Mouse (Mus musculus) cerebellum, adult (tissue): ENCODE data around the gene Fmc1.
"Not testable (repeated sequence)": the region's sequence is repeated elsewhere in the genome, so short reads cannot be mapped to it uniquely, and the experiment has no call there.

Experiments used
- ATAC-seq: cut with Nextera tagmentation; 2 replicates; pipeline ENCODE4 v1.9.2; 2017; ENCODE audit warnings: mild to moderate bottlenecking, moderate library complexity, mixed read lengths; ENCODE audit not compliant: insufficient number of reproducible peaks, low FRiP score, low TSS enrichment

Gene Fmc1

DNA sequence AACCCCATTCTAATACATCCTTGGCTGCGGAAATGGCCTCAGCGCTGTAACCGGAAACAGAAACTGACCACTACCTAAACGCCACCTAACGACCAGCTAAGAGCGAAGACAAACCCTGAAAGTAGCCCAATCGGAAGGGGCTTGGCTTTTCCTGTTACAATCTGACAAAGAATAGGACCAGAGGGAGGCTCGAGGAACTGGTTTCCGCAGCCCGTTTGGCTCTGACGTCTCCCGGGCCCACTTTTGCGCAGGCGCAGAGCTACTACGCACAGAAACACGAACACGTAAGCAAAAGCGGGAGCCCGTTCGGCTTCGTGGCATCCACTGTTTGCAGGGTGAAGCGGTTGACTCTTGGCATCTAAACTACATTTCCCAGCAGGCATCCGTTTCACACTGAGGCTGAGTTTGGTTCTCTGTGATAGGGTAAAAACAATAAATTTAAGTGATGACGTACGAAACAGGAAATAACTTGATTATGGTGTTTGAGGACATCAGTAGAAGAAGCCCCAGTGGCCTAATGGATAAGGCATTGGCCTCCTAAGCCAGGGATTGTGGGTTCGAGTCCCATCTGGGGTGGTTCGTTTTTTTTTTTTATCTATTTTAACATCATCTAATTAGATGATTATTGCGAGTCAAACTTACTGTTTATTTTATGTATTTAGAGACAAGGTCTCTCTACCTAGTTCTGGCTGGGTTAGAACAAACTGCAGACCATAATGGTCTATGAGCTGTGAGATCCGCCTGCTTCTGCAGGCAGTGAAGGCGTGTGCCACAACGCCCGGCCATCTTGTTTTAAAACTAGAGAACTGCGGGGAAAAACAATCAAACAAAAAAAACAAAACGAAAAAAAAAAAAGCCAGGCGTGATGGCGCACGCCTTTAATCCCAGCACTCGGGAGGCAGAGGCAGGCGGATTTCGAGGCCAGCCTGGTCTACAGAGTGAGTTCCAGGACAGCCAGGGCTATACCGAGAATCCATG lies at the start of gene Fmc1:
Fmc1 (plus strand) TSS at position 75 of the 978 bp plus-strand sequence.
- peak; percentile 87 for ATAC-seq

DNA sequence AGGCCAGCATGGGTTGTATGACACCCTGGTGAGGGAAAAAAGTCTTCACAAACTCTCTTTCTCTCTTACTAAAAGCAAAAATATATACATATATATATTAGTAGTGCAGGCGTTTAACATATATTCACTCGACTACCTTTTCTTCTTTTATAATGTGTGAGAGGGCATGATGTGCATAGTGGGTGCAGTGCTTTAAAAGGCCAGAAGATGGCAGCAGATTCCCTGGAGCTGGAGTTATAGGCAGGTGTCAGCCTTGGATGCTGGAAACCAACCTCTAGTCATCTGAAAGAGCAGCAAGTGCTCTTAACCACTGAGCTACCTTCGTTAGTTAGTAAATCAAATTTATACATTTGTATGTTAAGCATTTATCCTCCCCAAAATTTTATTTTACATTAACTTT lies 40.8 kb upstream of the Fmc1 start:
- ATAC-seq, result no peak

DNA sequence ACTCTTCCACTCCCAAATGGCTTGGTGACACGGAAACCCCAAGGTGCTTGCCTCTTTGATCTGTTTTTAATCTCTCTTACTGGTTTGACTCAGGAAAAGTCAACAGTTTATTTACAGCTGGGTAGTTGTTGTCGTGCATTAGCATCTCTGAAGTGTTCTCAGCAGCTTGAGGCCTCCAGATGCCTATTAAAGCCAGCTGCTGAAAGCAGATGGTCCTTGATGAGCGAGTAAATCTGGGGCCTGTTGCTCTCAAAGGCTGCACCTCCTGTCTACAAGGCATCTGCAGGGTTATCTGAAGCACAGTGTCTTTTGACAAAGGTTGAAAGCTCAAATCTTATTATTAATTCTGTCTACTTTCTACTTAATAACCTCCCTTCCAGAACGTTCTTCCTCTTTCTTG lies 37.7 kb upstream of the Fmc1 start:
- no peak for ATAC-seq

DNA sequence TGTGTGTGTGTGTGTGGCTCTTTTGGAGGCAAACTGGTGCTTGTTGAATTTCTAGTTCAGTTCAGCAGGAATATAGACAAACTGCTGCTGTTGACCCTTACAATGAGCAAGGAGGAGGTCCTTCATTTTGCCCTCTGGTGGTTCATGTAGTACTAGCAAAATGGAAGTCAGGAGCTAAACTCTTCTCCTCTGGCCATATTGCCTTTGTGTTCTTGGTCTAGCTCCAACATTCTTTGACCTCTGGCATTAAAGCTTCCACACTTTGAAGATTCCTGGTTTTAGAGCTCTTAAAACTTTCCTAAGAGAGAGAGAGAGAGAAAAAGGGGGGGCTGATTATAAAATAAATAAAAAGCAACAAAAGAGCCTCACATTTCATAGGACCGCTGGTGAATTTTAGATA lies 21.2 kb upstream of the Fmc1 start:
- no peak for ATAC-seq

DNA sequence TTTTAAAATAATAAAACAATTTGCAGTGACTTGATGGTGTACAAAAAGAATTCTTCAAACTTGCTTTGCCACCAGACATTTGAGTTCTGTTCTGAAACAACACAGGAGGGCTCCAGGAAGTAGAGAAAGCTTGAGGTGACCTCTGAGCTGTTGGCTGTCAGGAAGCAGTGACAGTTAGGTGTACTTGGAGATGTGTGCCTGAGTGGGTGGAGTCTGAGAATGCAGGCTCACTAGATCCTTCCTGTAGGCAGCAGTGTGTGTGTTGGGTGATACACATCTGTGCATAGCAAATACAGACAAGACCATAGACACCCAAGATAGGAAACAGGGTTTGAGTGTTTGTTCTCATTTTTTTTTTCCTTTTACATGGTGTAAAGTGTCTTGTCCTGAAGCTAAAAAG lies 20.5 kb upstream of the Fmc1 start:
- ATAC-seq, result no peak

DNA sequence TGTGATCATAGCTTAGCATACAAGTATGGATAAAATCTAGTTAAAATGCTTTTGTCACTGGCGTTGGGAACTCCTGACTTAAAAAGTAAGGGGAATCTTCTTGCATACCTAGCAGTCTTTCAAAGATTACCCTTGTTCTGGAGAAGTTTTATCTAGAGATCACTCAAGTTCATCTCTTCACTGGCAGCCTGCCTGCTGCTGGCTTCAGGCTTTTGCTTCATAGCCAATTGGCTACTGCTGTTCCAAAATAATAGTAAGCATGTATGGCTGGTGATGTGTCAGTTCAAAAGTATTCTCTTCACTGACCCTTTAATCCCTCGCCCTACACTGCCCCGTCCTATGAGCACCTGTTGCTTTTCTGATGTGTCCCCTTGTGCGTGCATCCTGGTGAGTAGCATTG lies 18.1 kb upstream of the Fmc1 start:
- no peak for ATAC-seq

DNA sequence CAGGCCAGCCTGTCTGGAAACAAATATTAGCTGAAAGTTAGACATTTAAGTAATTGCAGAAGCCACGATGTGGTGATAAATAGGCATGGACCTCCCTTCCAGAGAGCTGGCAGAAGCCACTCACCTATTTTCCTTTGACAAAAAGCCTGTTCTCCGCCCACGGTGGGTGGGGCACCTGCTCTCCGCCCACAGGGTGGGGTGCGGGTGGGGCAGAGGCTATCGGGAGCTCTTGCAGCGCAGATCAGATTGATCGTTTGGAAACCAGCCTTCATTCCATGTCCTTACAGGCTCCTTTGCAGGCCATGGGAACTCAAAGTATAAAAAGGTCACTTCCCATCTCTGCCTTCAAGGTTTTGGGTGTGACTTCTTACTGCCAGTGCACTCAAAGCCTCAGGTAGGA lies 9.5 kb upstream of the Fmc1 start:
- no peak for ATAC-seq

DNA sequence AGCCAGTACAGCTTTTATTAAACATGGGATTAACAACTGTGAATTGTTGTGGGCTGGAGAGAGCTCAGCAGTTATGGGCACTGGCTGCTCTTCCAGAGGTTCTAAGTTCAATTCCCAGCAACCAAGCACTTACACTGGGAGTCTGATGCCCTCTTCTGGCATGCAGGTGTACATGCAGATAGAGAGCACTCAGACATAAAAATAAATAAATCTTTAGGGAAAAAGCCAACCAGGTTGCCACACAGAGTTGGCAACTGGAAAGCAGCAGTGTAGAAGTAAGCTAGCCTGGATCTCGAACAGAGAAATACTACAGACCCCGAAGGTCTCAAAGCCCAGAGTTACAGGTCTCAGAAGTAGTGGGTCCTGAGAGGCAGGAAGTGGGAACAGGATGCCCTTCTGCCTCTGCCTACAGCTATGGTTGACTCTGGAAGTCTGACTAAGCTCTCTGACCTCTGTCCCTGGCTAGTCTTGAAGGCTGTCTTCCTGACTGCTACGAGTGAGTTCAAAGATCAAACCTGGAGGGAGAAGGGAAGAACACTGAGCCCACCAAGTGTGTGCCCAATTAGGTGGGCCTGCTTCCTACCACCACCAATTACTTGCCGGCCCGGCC lies 2.0 kb upstream of the Fmc1 start:
- ATAC-seq, result no peak

DNA sequence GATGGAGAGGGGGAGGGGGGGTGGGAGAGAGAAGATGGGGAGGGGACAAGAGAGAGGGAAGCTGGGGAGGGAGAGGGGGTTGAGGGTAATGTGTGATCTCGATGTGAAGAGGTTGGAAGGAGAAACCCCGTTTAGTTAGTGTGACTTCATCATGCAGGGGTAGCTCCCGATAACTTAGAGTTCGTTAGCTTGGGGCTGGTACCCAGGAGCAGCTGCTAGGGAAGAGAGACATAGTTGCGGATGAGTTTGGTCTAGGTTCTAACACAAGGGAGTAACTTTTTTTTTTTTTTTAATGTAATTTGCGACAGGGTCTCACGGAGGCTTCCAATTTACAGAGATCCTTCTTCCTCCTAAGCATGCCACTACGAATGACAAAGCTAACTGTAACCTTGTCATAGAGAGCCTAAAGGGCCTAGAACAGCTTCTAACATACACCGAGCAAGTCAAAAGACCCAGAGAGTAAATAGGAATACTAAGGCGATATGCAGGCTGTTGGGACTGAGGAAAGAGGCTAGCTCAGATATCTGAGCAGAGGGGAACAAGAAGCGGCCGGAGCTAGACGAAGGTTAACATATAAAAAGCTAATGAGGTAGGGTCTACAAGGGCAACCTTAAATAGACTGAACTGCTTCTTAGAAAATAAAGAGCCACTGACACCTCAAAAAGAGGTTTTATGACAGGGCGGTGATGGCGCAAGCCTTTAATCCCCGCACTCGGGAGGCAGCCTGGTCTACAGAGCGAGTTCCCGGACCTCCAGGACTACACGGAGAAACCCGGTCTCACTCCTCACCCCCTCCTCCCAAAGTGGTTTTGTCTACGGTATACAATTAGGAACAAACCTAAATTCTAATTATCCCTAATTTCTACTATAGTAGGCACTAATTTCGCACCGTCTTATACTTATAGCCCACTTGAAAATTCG lies 542 bp upstream of the Fmc1 start:
- peak; percentile 12; the same call in 1 of the 2 replicates for ATAC-seq

DNA sequence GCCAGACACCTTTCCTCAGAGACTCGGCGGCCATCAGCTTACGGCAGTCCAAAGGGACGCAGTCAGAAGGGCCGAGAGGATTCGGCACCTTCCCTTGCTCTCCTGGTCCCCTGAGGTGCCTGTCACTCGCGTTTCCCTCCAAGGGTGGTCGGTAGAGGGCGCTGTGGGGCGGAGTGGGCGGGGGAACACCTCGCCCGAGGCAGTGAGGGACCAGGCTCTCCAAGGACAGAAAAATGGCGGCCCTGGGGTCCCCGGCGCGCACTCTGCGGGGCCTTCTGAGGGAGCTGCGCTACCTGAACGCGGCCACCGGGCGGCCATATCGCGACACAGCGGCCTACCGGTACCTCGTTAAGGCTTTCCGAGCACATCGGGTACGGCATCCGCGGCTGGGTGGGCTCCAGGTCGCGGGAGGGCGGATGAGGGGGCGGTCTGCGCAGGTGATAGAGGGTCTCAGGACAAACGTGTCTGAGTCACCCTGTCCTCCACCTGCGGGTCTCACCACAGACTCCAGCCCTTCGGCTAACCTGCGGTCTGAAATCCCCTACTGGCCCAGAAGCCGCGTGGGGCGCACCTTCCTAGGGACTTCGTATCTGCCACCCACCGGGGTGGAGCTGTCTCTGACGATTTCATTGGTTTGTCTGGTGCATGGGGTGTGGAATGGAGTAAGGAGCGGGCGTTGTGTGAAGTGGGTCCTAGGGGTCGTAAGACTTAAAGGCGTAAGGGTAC lies 1.5 kb downstream of the Fmc1 start:
- peak; percentile 62 for ATAC-seq

DNA sequence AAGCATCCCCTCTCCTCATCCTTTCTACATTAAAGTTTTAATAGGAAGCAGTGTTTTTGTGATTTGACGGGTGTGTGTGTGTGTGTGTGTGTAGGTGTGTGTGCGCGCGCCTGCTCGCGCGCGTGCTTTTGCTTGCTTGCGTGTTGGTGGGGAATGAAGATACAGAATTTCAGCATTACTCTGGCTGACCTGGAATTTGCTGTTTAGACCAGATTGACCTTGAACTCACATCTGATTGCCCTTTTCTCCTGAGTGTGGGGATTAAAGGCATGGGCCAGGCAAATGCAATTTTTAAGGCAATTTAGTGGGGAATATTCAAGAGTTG lies 2.0 kb downstream of the Fmc1 start:
- ATAC-seq, result no peak

DNA sequence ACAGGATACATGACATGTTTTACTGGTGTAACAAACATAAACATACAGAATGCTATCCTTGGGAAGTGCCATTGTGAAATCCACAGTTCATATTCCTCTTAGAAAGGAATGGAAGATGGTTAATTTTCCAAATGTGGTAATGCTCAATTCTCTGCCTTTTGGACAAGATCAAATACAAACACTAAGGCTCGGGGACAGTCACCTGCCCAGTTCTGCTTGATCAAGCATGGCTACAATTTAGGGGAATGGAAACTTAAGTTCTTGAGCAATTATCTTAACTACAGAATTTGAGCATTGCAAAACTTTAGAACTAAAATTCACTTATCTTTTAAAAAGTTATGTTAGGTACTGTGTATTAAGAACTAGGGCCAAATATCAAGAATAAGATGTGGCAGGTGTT lies 2.5 kb downstream of the Fmc1 start:
- ATAC-seq, result no peak

DNA sequence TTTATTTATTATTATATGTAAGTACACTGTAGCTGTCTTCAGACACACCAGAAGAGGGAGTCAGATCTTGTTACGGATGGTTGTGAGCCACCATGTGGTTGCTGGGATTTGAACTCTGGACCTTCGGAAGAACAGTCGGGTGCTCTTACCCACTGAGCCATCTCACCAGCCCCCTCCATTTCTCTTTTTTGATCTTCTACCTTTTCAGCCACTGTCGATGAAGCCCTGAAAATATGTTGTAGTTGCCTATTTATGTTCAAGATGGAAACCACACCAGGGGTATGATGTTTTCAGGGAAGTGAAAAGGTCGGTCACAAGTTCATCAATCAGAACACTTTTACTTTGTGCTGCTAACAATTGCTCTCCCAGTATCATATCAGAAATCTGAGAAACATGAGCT lies 10.8 kb downstream of the Fmc1 start:
- not testable (repeated sequence) for ATAC-seq

DNA sequence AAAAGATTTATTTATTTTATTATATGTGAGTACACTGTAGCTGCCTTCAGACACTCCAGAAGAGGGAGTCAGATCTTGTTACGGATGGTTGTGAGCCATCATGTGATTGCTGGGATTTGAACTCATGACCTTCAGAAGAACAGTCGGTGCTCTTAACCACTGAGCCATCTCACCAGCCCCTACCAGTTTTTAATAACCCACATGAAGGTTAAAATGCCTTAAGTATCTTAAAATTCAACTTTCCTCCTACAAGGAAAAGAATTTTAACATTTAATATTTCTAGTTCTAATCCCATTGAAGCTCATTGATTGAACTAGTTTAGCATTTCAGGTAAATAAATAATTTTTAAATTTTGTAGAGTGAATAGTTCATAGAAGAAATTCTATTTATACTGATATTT lies 13.7 kb downstream of the Fmc1 start:
- ATAC-seq, result not testable (repeated sequence)

DNA sequence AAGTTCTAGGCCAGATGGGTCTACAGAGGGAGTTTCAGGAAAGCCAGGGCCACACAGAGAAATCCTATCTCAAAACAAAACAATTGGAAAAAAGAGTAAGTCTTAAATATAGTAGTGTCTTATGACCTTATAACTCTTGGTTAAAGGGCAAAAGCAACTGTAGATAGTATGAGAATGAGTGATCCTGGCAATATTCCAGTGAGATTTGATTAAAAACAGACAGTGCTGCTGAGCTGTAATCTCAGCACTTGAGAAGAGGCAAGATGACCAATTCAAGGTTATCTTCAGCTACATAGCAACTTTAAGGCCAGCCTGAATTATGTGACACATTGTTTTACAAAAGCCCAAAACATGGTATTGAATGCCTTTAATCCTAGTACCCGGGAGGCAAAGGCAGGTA lies 14.4 kb downstream of the Fmc1 start:
- no peak for ATAC-seq

DNA sequence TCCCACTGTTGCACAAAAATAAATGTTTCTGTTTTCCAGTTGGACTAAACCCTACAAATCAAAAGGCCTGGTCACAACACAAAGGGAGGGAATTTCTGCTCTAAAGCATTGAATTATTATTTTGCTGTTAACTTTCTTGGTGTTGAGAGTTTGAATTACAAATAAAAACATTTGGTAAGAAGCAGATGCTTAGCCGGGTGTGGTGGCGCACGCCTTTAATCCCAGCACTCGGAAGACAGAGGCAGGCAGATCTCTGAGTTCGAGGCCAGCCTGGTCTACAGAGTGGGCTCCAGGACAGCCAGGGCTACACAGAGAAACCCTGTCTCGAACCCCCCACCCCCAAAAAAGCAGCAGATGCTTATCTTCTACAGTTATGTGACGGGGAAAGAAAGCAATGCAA lies 15.3 kb downstream of the Fmc1 start:
- ATAC-seq, result not testable (repeated sequence)

DNA sequence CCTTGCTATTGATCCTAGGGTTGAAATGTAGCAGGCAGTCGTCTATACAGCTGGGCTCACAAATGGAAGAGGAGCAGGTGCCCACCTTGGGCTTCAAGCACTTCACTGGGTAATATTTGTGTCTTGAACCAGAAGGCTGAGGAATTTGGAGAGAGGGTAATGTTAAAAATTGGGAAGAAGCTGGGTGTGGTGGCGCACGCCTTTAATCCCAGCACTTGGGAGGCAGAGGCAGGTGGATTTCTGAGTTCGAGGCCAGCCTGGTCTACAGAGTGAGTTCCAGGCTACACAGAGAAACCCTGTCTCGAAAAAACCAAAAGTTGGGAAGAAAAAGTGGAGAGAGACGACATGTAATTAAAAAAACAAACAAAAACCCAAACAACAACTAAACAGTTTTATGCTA lies 16.5 kb downstream of the Fmc1 start:
- ATAC-seq, result not testable (repeated sequence)

DNA sequence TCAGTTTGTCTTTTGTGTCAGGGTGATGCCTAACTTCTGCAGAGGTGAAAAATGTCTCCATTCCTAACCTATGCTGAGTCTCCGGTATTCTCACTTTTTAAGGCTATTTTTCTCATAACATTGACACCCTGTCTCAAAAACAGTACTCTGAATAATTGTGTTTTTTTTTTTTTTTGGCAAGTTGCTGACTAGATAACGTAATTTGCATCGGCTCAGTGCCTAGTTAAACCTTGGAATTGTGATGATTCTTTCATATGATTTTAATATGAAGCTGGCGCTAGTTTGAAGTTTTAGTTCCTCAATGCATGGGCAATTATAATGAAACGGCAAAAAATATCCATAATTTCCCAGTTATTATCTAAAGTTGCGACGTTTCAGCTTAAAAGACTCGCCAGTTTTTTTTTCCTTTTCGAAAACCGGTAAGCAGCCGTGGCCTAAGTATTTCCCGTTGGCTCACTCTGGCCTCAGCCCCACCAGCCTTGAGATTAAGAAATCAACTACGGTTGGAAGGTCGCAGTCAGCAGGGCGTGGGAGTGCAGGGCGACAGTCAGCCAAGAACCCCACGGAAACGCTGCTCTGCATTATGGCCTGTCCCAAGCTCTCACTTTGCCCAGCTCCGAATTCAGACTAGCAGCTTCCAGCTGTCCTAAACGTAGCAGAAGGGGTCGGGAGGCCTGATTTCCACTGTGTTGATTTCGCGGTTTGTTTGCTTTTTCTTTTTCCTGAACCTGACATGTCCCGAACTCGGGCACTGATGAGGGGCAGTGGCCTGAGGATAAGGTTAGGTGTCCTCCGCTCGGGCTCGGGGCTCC lies 17.2 kb downstream of the Fmc1 start:
- peak; percentile 62 for ATAC-seq
